Mouse (Mus musculus): ENCODE results near the gene Hnrnpul1.

GRCm38 (mm10) chr7:25798540-25798939 is 44.0 kb upstream of the Hnrnpul1 start:
- TF ChIP-seq CTCF (IDR thresholded peaks at IDR 0.05; ENCODE audit: low read depth, low read length) (no peak; the same call in 1 of the 2 replicates), POLR2A (IDR thresholded peaks at IDR 0.05; ENCODE audit: borderline replicate concordance, low read depth, low read length) (no peak)
